Mouse (Mus musculus) kidney, postnatal 25 days (tissue): ENCODE data around the gene Shisa7.
"Not testable (repeated sequence)": the region's sequence is repeated elsewhere in the genome, so short reads cannot be mapped to it uniquely, and the experiment has no call there.

Source experiments
- DNase-seq, 2 experiments: peaks; one replicate each; pipeline ENCODE4 v3.0.0; 2021; ENCODE audit warnings: mixed read lengths in 2 of 2

The Shisa7 gene

GRCm38 (mm10) chr7:4793674-4794073 is 50.8 kb downstream of the Shisa7 start:
- no peak for DNase-seq

GRCm38 (mm10) chr7:4793248-4793647 is 51.2 kb downstream of the Shisa7 start:
- DNase-seq = not testable (repeated sequence)

- peak; percentile 96 to 98 for DNase-seq
Measured at GRCm38 (mm10) chr7:4792278-4793212, 52.0 kb downstream of the Shisa7 start, which contains the start of gene Rpl28. Gene Rpl28, plus strand, starts transcription at chr7:4792874.

- peak; percentile 88 to 94 for DNase-seq
Measured at GRCm38 (mm10) chr7:4789436-4789935, 55.0 kb downstream of the Shisa7 start, which contains the start of gene Tmem238. Gene Tmem238, minus strand, starts transcription at chr7:4789656.

GRCm38 (mm10) chr7:4788499-4789435 is 55.7 kb downstream of the Shisa7 start:
- peak; percentile 63 to 81 for DNase-seq

GRCm38 (mm10) chr7:4783667-4784268 is 60.7 kb downstream of the Shisa7 start:
- no peak for DNase-seq

- no peak for DNase-seq
Measured at GRCm38 (mm10) chr7:4782759-4783158, 61.7 kb downstream of the Shisa7 start, which contains the start of the genes Il11 and Tmem190. Gene Il11, minus strand, starts transcription at chr7:4782859. Gene Tmem190, plus strand, starts transcription at chr7:4782937.

- DNase-seq = no peak
Measured at GRCm38 (mm10) chr7:4782130-4782529, 62.4 kb downstream of the Shisa7 start.

- DNase-seq = no peak
Measured at GRCm38 (mm10) chr7:4779921-4780320, 64.6 kb downstream of the Shisa7 start.

- no peak for DNase-seq
Measured at GRCm38 (mm10) chr7:4777851-4778637, 66.5 kb downstream of the Shisa7 start.

GRCm38 (mm10) chr7:4776861-4777830 is 67.3 kb downstream of the Shisa7 start:
- peak; percentile 75 to 79 for DNase-seq

- no peak for DNase-seq
Measured at GRCm38 (mm10) chr7:4776131-4776530, 68.4 kb downstream of the Shisa7 start.
